Mouse (Mus musculus) cerebellum, adult 11 months (tissue): ENCODE measurements around the gene Wars2.

Source experiments
- DNase-seq: peaks from one replicate; pipeline ENCODE4 v3.0.0; 2022

The Wars2 gene

GRCm38 (mm10) chr3:99140940-99141854, at the start of gene Wars2:
Wars2 (plus strand) TSS chr3:99141068.
- peak; percentile 92 for DNase-seq

- no peak for DNase-seq
These were observed 44.1 kb upstream of the Wars2 start for GRCm38 (mm10) chr3:99096816-99097215.

GRCm38 (mm10) chr3:99110353-99111213, 30.3 kb upstream of the Wars2 start:
- DNase-seq: no peak

- DNase-seq: no peak
These were observed 29.7 kb upstream of the Wars2 start for GRCm38 (mm10) chr3:99111214-99111608.

- no peak for DNase-seq
These were observed 27.5 kb upstream of the Wars2 start for GRCm38 (mm10) chr3:99113266-99113837.

- DNase-seq: no peak
These were observed 19.9 kb upstream of the Wars2 start for GRCm38 (mm10) chr3:99120942-99121341.

- no peak for DNase-seq
These were observed 10.3 kb upstream of the Wars2 start for GRCm38 (mm10) chr3:99130521-99130920.

- DNase-seq: no peak
These were observed 8.9 kb upstream of the Wars2 start for GRCm38 (mm10) chr3:99131973-99132372.

GRCm38 (mm10) chr3:99133913-99134312, 7.0 kb upstream of the Wars2 start:
- no peak for DNase-seq

GRCm38 (mm10) chr3:99147886-99148285, 7.0 kb downstream of the Wars2 start:
- no peak for DNase-seq

- DNase-seq: no peak
These were observed 8.2 kb downstream of the Wars2 start for GRCm38 (mm10) chr3:99149035-99149434.

GRCm38 (mm10) chr3:99156286-99156685, 15.4 kb downstream of the Wars2 start:
- DNase-seq: no peak

- no peak for DNase-seq
These were observed 16.1 kb downstream of the Wars2 start for GRCm38 (mm10) chr3:99156987-99157386.

- no peak for DNase-seq
These were observed 16.7 kb downstream of the Wars2 start for GRCm38 (mm10) chr3:99157451-99158015.

GRCm38 (mm10) chr3:99160016-99160415, 19.1 kb downstream of the Wars2 start:
- DNase-seq: no peak

GRCm38 (mm10) chr3:99162191-99162590, 21.3 kb downstream of the Wars2 start:
- no peak for DNase-seq

- no peak for DNase-seq
These were observed 26.9 kb downstream of the Wars2 start for GRCm38 (mm10) chr3:99167734-99168133.

- no peak for DNase-seq
These were observed 32.3 kb downstream of the Wars2 start for GRCm38 (mm10) chr3:99173178-99173577.

- no peak for DNase-seq
These were observed 33.9 kb downstream of the Wars2 start for GRCm38 (mm10) chr3:99174658-99175304.

GRCm38 (mm10) chr3:99183355-99184016, 42.6 kb downstream of the Wars2 start:
- no peak for DNase-seq

- peak; percentile 23 for DNase-seq
These were observed 43.5 kb downstream of the Wars2 start for GRCm38 (mm10) chr3:99184373-99184772.

GRCm38 (mm10) chr3:99188097-99188496, 47.2 kb downstream of the Wars2 start:
- DNase-seq: no peak
